Mouse (Mus musculus) kidney, embryonic 16.5 days (tissue): Measurements from ENCODE around the gene Zfp14. TPM values are rescaled to one million over a fixed set of nuclear protein-coding genes. Genes with fewer than 3 reads are reported as not detected.

Experiments
- ATAC-seq: fragments of 200-750 bp; cut with Nextera tagmentation; 2 replicates; pipeline ENCODE4 v1.8.0; 2017; ENCODE audit warnings: moderate TSS enrichment; ENCODE audit not compliant: low FRiP score, low TSS enrichment
- H3K27ac ChIP-seq: fragments of 300-500 bp; sonication (generic); 2 replicates; pipeline ENCODE4 v1.5.1; 2014; ENCODE audit warnings: low read length
- H3K27me3 ChIP-seq: fragments of 300-500 bp; sonication (generic); 2 replicates; pipeline ENCODE4 v1.6.1; 2014; ENCODE audit warnings: low read length, control low read depth, mixed read lengths; ENCODE audit not compliant: insufficient read depth
- H3K36me3 ChIP-seq: fragments of 300-500 bp; sonication (generic); 2 replicates; pipeline ENCODE4 v1.6.1; 2014; ENCODE audit warnings: low read length, control low read depth, mixed read lengths; ENCODE audit not compliant: insufficient read depth
- H3K4me1 ChIP-seq: fragments of 300-500 bp; sonication (generic); 2 replicates; pipeline ENCODE4 v1.6.1; 2014; ENCODE audit warnings: low read length, control low read depth, mixed read lengths; ENCODE audit not compliant: insufficient read depth
- H3K4me2 ChIP-seq: fragments of 300-500 bp; sonication (generic); replicated peaks from 2 replicates; pipeline ENCODE4 v1.6.1; 2014; ENCODE audit warnings: low read depth, low read length
- H3K4me3 ChIP-seq: fragments of 300-500 bp; sonication (generic); 2 replicates; pipeline ENCODE4 v1.5.1; 2014; ENCODE audit warnings: mild to moderate bottlenecking, low read length
- H3K9ac ChIP-seq: fragments of 300-500 bp; sonication (generic); replicated peaks from 2 replicates; pipeline ENCODE4 v1.6.1; 2014; ENCODE audit warnings: low read length
- H3K9me3 ChIP-seq: fragments of 300-500 bp; sonication (generic); 2 replicates; pipeline ENCODE4 v1.6.1; 2016; ENCODE audit warnings: low read length, control low read depth
- WGBS: fragments of 180-500 bp; shearing (Covaris S2); extraction: QIAGEN DNeasy Blood & Tissue Kit; methylation state at CpG from one replicate; pipeline ENCODE4 v1.1.7; 2014; 5-methylcytosine and 5-hydroxymethylcytosine counted together
- polyA plus RNA-seq: library from polyadenylated mRNA; unstranded; fragments of >200 nt; fragmentation: Nextera tagmentation; extraction: Ambion mirVana; gene quantifications from 2 replicates; pipeline ENCODE4 v1.2.1, GENCODE M21; 2015

The Zfp14 gene
- 4.1 TPM in 2 replicates for polyA plus RNA-seq

DNA sequence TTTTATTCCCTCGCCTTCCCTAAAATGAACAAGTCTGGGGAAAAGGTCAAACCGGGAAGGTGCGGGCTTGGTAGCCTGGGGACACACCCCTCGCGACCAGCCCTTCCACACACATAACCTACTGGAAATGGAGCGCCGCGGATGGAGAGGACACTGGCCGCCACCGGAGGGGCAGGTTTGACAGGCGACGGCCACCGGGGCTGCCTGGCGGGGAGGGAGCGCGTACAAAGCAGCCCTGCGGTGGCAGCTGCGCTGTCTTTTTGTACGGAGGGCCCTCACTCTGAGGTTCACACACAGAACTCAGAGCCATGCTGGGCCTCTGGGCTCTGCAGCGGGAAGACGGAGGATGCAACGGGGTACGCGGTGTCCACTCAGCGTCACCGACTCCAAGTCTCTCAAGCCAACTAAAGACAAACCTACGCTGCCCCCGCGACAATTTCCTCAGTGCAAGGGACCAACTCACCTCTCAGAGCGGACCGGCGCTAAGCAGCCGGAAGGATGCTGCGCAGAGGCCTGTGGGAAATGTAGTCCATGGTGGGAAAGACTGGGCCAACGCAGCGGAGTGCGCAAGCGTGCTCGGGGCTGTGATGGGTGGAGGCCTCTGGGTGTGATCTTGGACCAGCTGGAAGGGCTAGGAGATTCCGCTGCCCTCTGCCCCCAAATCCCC, at the start of gene Zfp14:
TSS of gene Zfp14 (minus strand) at position 499 of the 667 bp plus-strand sequence.
- H3K9me3 ChIP-seq: no peaks in the 10 kb centered on the region
- WGBS: under 1% methylated on average over 40 of the region's 40 CpGs
- H3K36me3 ChIP-seq: peaks cover 6% of the 10 kb centered on the region; the same call in 1 of the 2 replicates
- H3K4me3 ChIP-seq: peak within 1 kb of the TSS; percentile 74
- H3K4me1 ChIP-seq: 0 out of 2 replicates have a peak, but pooled peaks cover 3% of the 10 kb centered on the region
- peak within 1 kb of the TSS; percentile 79 for H3K4me2 ChIP-seq
- ATAC-seq: peak; percentile 99
- peak within 1 kb of the TSS; percentile 85 for H3K27ac ChIP-seq
- H3K9ac ChIP-seq: peak within 1 kb of the TSS; percentile 76
- no peaks in the 10 kb centered on the region for H3K27me3 ChIP-seq

- Histone ChIP-seq H3K4me1 (peaks cover 9% of the 10 kb centered on the region), H3K27ac (no peak overlapping the region), H3K9ac (no peak overlapping the region), H3K36me3 (peaks cover 64% of the 10 kb centered on the region), H3K27me3 (no peaks in the 10 kb centered on the region), H3K4me3 (no peak overlapping the region), H3K4me2 (no peak overlapping the region), H3K9me3 (peaks cover 19% of the 10 kb centered on the region)
- WGBS: 95% methylated on average over 13 of the region's 13 CpGs
- no peak for ATAC-seq
These were observed 48.1 kb upstream of the Zfp14 start for GRCm38 (mm10) chr7:30099297-30099696.

DNA sequence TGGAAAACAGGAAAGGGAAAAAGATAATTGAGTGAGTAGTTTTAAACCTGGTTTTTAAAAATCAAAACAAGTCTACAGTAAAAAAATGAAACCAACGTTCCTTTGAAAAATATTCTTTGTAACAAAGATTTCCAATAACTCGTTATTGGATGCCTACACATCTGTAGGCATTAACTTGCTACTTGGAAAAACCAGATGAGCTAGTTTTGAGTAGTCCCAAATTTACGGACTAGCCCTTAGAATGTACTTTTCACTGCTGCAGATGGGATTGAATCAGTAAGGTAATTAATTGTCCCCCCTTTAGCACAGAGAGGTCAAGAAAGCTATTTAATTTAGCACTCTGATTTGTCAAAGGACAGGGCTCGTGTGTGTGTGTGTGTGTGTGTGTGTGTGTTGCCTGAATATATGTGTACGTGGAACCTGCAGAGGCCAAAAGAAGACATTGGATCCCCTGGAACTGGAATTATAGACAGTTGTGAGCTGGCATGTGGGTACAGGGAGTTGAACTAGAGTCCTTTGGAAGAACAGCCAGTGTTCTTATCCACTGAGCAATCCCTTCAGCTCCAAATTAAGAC, 44.5 kb upstream of the Zfp14 start:
- H3K36me3 ChIP-seq: peaks cover 32% of the 10 kb centered on the region
- peak overlapping the region; percentile 81 for H3K9ac ChIP-seq
- WGBS: 4% methylated on average over 5 of the region's 5 CpGs
- no peak overlapping the region for H3K27ac ChIP-seq
- H3K27me3 ChIP-seq: no peaks in the 10 kb centered on the region
- H3K4me1 ChIP-seq: peaks cover 13% of the 10 kb centered on the region
- no peaks in the 10 kb centered on the region; the same call in 1 of the 2 replicates for H3K9me3 ChIP-seq
- H3K4me3 ChIP-seq: peak overlapping the region; percentile 61
- ATAC-seq: no peak
- peak overlapping the region; percentile 83 for H3K4me2 ChIP-seq

DNA sequence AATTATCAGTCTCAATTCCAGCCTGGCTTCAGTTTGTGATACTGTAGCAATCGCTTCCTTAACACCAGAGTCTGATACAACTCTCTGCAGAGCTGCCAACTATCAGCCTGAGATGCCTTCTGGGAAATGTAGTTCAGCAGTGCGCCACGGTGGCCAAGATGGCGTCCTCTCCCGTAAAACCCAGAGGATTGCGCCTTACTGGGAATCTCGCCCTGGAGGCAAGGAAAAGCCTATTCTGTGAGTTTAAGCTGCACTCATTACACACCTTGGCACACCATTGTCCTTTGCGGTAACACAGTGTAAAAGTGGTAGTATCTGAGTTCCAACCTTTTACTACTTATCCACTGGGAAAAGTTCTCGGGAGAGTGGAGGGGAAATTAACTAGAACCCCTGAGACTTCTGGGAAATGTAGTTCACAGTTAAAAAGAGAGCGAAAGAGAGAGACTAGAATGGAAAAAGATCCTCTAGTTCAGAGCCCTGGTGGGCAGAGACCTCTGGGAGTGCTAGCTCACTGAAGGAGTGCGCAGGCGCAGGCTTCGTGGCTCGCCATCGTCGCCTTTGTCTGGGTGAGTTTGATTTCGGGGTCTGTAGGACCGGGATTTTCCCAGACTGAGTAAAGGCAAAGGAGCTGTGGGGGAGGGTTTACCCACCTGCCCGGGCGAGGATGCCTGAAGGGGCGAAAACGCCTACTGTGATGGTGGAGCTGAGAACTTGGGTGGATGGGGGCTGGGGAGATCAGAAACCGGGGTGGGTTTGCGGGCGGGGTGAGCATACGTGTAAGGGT, 43.7 kb upstream of the Zfp14 start, which contains the start of gene Zfp260:
TSS of gene Zfp260 (plus strand) at position 132 of the 784 bp plus-strand sequence.
- Histone ChIP-seq H3K27ac (peak within 1 kb of the TSS; percentile 97), H3K4me3 (peak within 1 kb of the TSS; percentile 61), H3K9ac (peak within 1 kb of the TSS; percentile 81), H3K36me3 (peaks cover 24% of the 10 kb centered on the region), H3K4me1 (peaks cover 13% of the 10 kb centered on the region), H3K4me2 (peak within 1 kb of the TSS; percentile 83), H3K9me3 (no peaks in the 10 kb centered on the region; the same call in 1 of the 2 replicates), H3K27me3 (no peaks in the 10 kb centered on the region)
- peak; percentile 81 for ATAC-seq
- under 1% methylated on average over 26 of the region's 26 CpGs for WGBS

- Histone ChIP-seq H3K4me3 (peak overlapping the region; percentile 61), H3K36me3 (peaks cover 16% of the 10 kb centered on the region), H3K4me1 (peaks cover 18% of the 10 kb centered on the region), H3K27me3 (no peaks in the 10 kb centered on the region), H3K27ac (peak overlapping the region; percentile 97; the same call in 1 of the 2 replicates), H3K9ac (peak overlapping the region; percentile 81), H3K4me2 (peak overlapping the region; percentile 56), H3K9me3 (no peaks in the 10 kb centered on the region)
- ATAC-seq: no peak
- WGBS: 77% methylated on average over 6 of the region's 6 CpGs
These were observed 42.8 kb upstream of the Zfp14 start for GRCm38 (mm10) chr7:30093918-30094415.

GRCm38 (mm10) chr7:30092666-30093065, 41.5 kb upstream of the Zfp14 start:
- no peak overlapping the region for H3K4me2 ChIP-seq
- ATAC-seq: no peak
- H3K27ac ChIP-seq: no peak overlapping the region
- no peak overlapping the region for H3K4me3 ChIP-seq
- WGBS: 82% methylated on average over 9 of the region's 9 CpGs
- H3K27me3 ChIP-seq: no peaks in the 10 kb centered on the region
- peaks cover 6% of the 10 kb centered on the region; the same call in 1 of the 2 replicates for H3K36me3 ChIP-seq
- peaks cover 31% of the 10 kb centered on the region for H3K4me1 ChIP-seq
- no peak overlapping the region for H3K9ac ChIP-seq
- H3K9me3 ChIP-seq: no peaks in the 10 kb centered on the region

GRCm38 (mm10) chr7:30090970-30091585, 39.9 kb upstream of the Zfp14 start:
- Histone ChIP-seq H3K27ac (peak overlapping the region; percentile 57; the same call in 1 of the 2 replicates), H3K9me3 (no peaks in the 10 kb centered on the region), H3K4me1 (peaks cover 28% of the 10 kb centered on the region), H3K9ac (peak overlapping the region; percentile 39; the same call in 1 of the 2 replicates), H3K4me2 (peak overlapping the region; percentile 85), H3K4me3 (peak overlapping the region; percentile 80), H3K36me3 (peaks cover 3% of the 10 kb centered on the region; the same call in 1 of the 2 replicates), H3K27me3 (no peaks in the 10 kb centered on the region)
- WGBS: 5% methylated on average over 9 of the region's 9 CpGs
- ATAC-seq: no peak

- Histone ChIP-seq H3K36me3 (peaks cover 9% of the 10 kb centered on the region), H3K27ac (peak within 1 kb of the TSS; percentile 82), H3K4me2 (peak within 1 kb of the TSS; percentile 85), H3K9me3 (no peaks in the 10 kb centered on the region), H3K9ac (peak within 1 kb of the TSS; percentile 82), H3K4me1 (peaks cover 24% of the 10 kb centered on the region), H3K4me3 (peak within 1 kb of the TSS; percentile 80), H3K27me3 (no peaks in the 10 kb centered on the region)
- WGBS: under 1% methylated on average over 40 of the region's 40 CpGs
- peak; percentile 91 for ATAC-seq
These were observed 39.2 kb upstream of the Zfp14 start, which contains the start of the genes Gm26920 and Zfp566 for GRCm38 (mm10) chr7:30090092-30090969. TSS of gene Gm26920 (minus strand) at chr7:30090410. TSS of gene Zfp566 (minus strand) at chr7:30090527.
